Mouse (Mus musculus): ENCODE measurements around the gene Irak3. TPM values are rescaled to one million over a fixed set of nuclear protein-coding genes. Genes with fewer than 3 reads are reported as not detected.
A peak's percentile ranks its signal among the peaks of the same experiment; 100 is the strongest.

The Irak3 gene
- polyA plus RNA-seq, 1 experiment: 5.9 TPM

GRCm38 (mm10) chr10:120208015-120208414, 6.1 kb upstream of the Irak3 start:
- Histone ChIP-seq H3K4me3 (ENCODE audit: extremely low read depth, insufficient read depth, insufficient read length) (peak overlapping the region; percentile 41; the same call in 1 of the 2 replicates), H3K36me3 (ENCODE audit: control insufficient read depth, insufficient read depth, low read length) (no peaks in the 10 kb centered on the region; the same call in 1 of the 2 replicates), H3K27ac (ENCODE audit: insufficient read depth, low read length) (no peak overlapping the region), H3K27me3 (ENCODE audit: control insufficient read depth, insufficient read depth, low read length) (no peaks in the 10 kb centered on the region), H3K4me1 (ENCODE audit: control insufficient read depth, insufficient read depth, insufficient read length) (peaks cover 3% of the 10 kb centered on the region; the same call in 1 of the 2 replicates)
- WGBS: 33% methylated on average over 8 of the region's 8 CpGs
- no peak for DNase-seq (ENCODE audit: low read depth in 1 of 2, low spot score in 2 of 2)
- TF ChIP-seq POLR2A (IDR thresholded peaks at IDR 0.05; ENCODE audit: low read depth, low read length): no peak
- TF ChIP-seq CTCF (IDR thresholded peaks at IDR 0.05; ENCODE audit: extremely low read depth, insufficient read depth, insufficient read length, insufficient replicate concordance): no peak

DNA sequence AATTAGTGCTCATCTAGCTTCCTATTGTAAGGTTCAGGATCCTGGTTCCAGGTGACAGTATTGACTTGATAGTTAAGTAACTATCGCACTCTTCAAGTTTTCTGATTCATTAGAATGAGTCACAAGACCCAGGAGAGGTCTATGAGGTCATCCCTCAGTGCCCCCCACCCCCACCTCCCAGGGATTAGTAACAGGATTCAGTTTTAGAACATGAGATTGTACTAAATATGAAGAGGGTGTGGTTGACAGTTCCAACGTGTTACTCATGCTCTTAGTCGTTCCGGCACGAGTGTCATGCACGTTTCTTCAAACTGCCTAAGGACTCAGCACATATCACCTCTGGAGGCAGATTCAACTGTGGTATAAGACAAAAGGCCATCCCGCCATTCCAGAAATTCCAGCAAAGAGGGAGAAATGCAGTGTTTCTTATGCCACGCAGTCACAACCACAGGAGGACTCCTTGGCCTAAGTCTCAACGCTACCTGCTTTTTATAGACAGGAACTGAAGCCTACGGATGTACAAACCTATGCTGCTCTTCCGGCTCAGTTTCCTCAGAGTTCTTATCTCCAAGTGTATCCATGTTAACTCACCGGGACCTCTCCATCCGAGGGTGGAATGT, 2.8 kb upstream of the Irak3 start:
- DNase-seq (ENCODE audit: low read depth in 1 of 2, low spot score in 2 of 2): no peak
- Histone ChIP-seq H3K27ac (ENCODE audit: insufficient read depth, low read length) (no peak overlapping the region), H3K36me3 (ENCODE audit: control insufficient read depth, insufficient read depth, low read length) (no peaks in the 10 kb centered on the region), H3K27me3 (ENCODE audit: control insufficient read depth, insufficient read depth, low read length) (no peaks in the 10 kb centered on the region), H3K4me3 (ENCODE audit: extremely low read depth, insufficient read depth, insufficient read length) (no peak overlapping the region), H3K4me1 (ENCODE audit: control insufficient read depth, insufficient read depth, insufficient read length) (peaks cover 14% of the 10 kb centered on the region)
- TF ChIP-seq POLR2A (IDR thresholded peaks at IDR 0.05; ENCODE audit: low read depth, low read length): no peak
- TF ChIP-seq CTCF (IDR thresholded peaks at IDR 0.05; ENCODE audit: extremely low read depth, insufficient read depth, insufficient read length, insufficient replicate concordance): no peak
- 92% methylated on average over 13 of the region's 13 CpGs for WGBS

- DNase-seq (ENCODE audit: low read depth in 1 of 2, low spot score in 2 of 2): peak in 1 of 2 experiments; percentile 46
- peak overlapping the region; percentile 85; the same call in 1 of the 2 replicates for H3K4me3 ChIP-seq (ENCODE audit: extremely low read depth, insufficient read depth, insufficient read length)
- no peak for TF ChIP-seq CTCF (IDR thresholded peaks at IDR 0.05; ENCODE audit: extremely low read depth, insufficient read depth, insufficient read length, insufficient replicate concordance)
- TF ChIP-seq POLR2A (IDR thresholded peaks at IDR 0.05; ENCODE audit: low read depth, low read length): no peak
- no peaks in the 10 kb centered on the region for H3K27me3 ChIP-seq (ENCODE audit: control insufficient read depth, insufficient read depth, low read length)
- H3K4me1 ChIP-seq (ENCODE audit: control insufficient read depth, insufficient read depth, insufficient read length): peaks cover 11% of the 10 kb centered on the region
- 47% methylated on average over 16 of the region's 16 CpGs for WGBS
- H3K27ac ChIP-seq (ENCODE audit: insufficient read depth, low read length): peak overlapping the region; percentile 84
- no peaks in the 10 kb centered on the region for H3K36me3 ChIP-seq (ENCODE audit: control insufficient read depth, insufficient read depth, low read length)
These were observed 729 bp upstream of the Irak3 start for GRCm38 (mm10) chr10:120202467-120203250.

DNA sequence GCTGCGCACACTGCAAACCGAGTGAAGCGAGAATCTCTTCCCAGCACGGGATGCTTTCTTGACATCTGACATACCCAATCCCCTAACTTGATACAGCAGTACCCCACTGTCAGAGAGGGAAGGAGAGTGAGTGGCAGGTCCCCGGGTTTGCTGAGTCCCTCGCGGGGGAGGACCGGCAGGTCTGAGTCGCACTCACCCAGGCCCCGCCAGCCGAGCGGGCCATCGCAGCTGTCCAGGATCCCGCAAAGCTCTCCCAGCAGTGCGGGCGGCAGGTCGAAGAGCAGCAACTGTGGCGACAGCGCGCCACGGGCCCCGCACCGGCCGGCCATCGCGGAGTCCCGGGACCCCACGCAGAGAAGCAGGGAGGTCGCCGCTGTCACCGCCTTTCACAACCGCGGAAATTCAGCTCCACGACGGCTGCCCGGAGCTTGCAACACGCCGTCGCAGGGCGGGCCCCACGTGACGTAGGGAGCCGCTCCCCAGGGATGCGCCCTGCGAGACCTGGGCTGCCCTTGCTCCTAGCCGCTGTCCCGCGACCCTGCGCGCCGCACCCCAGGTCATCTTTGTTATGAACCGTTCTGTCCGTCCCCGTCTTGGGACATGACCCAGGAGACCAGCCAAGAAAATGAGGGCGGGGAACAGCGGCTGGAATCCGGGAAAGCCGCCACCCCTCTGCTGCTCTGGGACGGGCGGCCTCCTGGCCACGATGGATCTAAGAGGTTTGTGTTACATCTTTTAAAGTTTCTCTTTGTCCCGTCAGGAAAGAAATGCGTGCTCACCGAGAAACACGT, 604 bp downstream of the Irak3 start, which contains the start of gene Tmbim4:
Tmbim4 (plus strand) TSS at position 460 of the 791 bp plus-strand sequence.
- peak in 1 of 2 experiments; percentile 83 for DNase-seq (ENCODE audit: low read depth in 1 of 2, low spot score in 2 of 2)
- Histone ChIP-seq H3K27me3 (ENCODE audit: control insufficient read depth, insufficient read depth, low read length) (no peaks in the 10 kb centered on the region), H3K4me1 (ENCODE audit: control insufficient read depth, insufficient read depth, insufficient read length) (peaks cover 11% of the 10 kb centered on the region), H3K4me3 (ENCODE audit: extremely low read depth, insufficient read depth, insufficient read length) (peak within 1 kb of the TSS; percentile 85), H3K27ac (ENCODE audit: insufficient read depth, low read length) (peak within 1 kb of the TSS; percentile 84), H3K36me3 (ENCODE audit: control insufficient read depth, insufficient read depth, low read length) (no peaks in the 10 kb centered on the region)
- whole genome bisulfite sequencing: 1% methylated on average over 65 of the region's 65 CpGs
- TF ChIP-seq POLR2A (IDR thresholded peaks at IDR 0.05; ENCODE audit: low read depth, low read length) (no peak; the same call in 1 of the 2 replicates), CTCF (IDR thresholded peaks at IDR 0.05; ENCODE audit: extremely low read depth, insufficient read depth, insufficient read length, insufficient replicate concordance) (no peak)

DNA sequence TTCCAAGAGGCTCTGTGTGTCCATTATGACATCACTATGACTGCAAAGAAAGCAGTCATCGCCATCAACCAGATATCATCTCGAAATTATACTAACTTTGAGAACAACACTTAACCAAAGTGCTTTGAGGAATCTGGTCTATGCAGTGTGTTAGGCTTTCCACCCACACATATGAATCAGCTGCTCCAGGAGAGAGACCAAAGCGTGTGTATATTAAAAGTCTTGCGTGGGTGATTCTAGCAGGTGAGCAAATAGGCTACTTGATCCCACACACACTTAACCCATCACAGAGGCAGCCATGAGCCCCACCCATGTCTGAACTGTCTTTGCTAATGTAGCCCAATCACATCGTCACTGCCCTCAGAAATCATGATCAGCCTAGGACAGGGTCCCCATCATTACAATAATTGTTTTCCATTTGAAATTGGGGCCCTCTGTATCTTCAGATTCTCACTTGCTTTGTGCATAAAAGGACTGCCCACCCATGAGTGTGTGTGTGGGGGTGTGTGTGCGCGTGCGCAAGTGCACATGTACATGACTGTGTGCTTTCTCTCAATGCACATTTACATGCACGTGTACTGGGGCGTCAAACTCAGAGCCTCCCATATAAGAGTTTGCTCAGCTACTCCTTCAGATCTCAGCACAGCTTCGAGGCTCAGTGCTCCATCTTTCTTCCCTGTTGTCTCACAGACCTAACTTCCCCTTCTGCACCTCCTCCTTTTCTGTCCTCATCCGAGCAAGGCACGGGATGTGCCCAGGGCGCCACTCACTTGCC, 4.7 kb downstream of the Irak3 start:
- H3K27ac ChIP-seq (ENCODE audit: insufficient read depth, low read length): no peak overlapping the region
- WGBS: 63% methylated on average over 14 of the region's 14 CpGs
- no peaks in the 10 kb centered on the region for H3K36me3 ChIP-seq (ENCODE audit: control insufficient read depth, insufficient read depth, low read length)
- peaks cover 19% of the 10 kb centered on the region for H3K4me1 ChIP-seq (ENCODE audit: control insufficient read depth, insufficient read depth, insufficient read length)
- no peaks in the 10 kb centered on the region for H3K27me3 ChIP-seq (ENCODE audit: control insufficient read depth, insufficient read depth, low read length)
- H3K4me3 ChIP-seq (ENCODE audit: extremely low read depth, insufficient read depth, insufficient read length): no peak overlapping the region
- TF ChIP-seq POLR2A (IDR thresholded peaks at IDR 0.05; ENCODE audit: low read depth, low read length): no peak
- no peak for TF ChIP-seq CTCF (IDR thresholded peaks at IDR 0.05; ENCODE audit: extremely low read depth, insufficient read depth, insufficient read length, insufficient replicate concordance)
- no peak for DNase-seq (ENCODE audit: low read depth in 1 of 2, low spot score in 2 of 2)

DNA sequence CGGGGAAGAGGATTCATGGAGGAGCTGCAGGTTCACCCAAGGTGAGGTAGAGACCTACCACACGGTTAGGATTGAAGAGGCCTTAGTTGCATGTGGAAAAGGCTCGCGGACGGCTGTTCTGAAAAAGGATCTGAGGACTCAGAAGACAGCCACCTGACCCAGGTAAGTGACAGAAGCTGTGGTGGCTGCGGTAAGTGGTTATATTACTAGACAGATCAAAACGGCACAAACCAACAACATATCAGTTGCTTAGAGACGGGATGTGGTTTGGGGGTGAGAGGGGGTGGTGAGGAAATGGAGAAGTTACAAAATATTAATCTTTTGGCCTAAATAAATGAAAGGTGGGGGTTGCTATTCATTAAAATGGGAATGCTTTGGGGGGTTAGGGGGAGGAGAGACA, 8.7 kb downstream of the Irak3 start:
- TF ChIP-seq POLR2A (IDR thresholded peaks at IDR 0.05; ENCODE audit: low read depth, low read length) (no peak), CTCF (IDR thresholded peaks at IDR 0.05; ENCODE audit: extremely low read depth, insufficient read depth, insufficient read length, insufficient replicate concordance) (no peak)
- DNase-seq (ENCODE audit: low read depth in 1 of 2, low spot score in 2 of 2): peak; percentile 57 to 82
- Histone ChIP-seq H3K36me3 (ENCODE audit: control insufficient read depth, insufficient read depth, low read length) (no peaks in the 10 kb centered on the region), H3K27me3 (ENCODE audit: control insufficient read depth, insufficient read depth, low read length) (no peaks in the 10 kb centered on the region), H3K4me1 (ENCODE audit: control insufficient read depth, insufficient read depth, insufficient read length) (peaks cover 26% of the 10 kb centered on the region), H3K4me3 (ENCODE audit: extremely low read depth, insufficient read depth, insufficient read length) (no peak overlapping the region), H3K27ac (ENCODE audit: insufficient read depth, low read length) (peak overlapping the region; percentile 29; the same call in 1 of the 2 replicates)
- WGBS: 12% methylated on average over 8 of the region's 8 CpGs

Measured in spleen, adult 2 months (tissue).